Mouse (Mus musculus) embryo, embryonic 11 days (tissue): ENCODE data around the gene Selenbp1.

ENCODE experiments used
- DNase-seq: peaks from one replicate; pipeline ENCODE4 v3.0.0-alpha.2; 2015

Selenbp1 gene

GRCm38 (mm10) chr3:94984312-94984711 is 51.5 kb downstream of the Selenbp1 start:
- no peak for DNase-seq

GRCm38 (mm10) chr3:94985513-94985912 is 52.7 kb downstream of the Selenbp1 start:
- no peak for DNase-seq

- no peak for DNase-seq
Measured at GRCm38 (mm10) chr3:94987578-94987977, 54.7 kb downstream of the Selenbp1 start.

- DNase-seq: no peak
Measured at GRCm38 (mm10) chr3:94989159-94989761, 56.4 kb downstream of the Selenbp1 start.
